Mouse (Mus musculus) hindbrain, postnatal 0 days (tissue): ENCODE data around the gene Adgrl2. TPM values are rescaled to one million over a fixed set of nuclear protein-coding genes. Genes with fewer than 3 reads are reported as not detected.

Source experiments
- ATAC-seq: fragments of 200-750 bp; cut with Nextera tagmentation; 2 replicates; pipeline ENCODE4 v1.8.0; 2017; ENCODE audit warnings: mild to moderate bottlenecking, moderate TSS enrichment, moderate library complexity
- DNase-seq: peaks from one replicate; pipeline ENCODE4 v3.0.0-alpha.2; 2015; ENCODE audit warnings: low spot score
- H3K27ac ChIP-seq: fragments of 300-500 bp; sonication (generic); 2 replicates; pipeline ENCODE4 v1.5.1; 2014; ENCODE audit warnings: mild to moderate bottlenecking
- H3K27me3 ChIP-seq: fragments of 300-500 bp; sonication (generic); 2 replicates; pipeline ENCODE4 v1.6.1; 2014; ENCODE audit warnings: low read length, mixed read lengths; ENCODE audit not compliant: insufficient read depth
- H3K36me3 ChIP-seq: fragments of 300-500 bp; sonication (generic); 2 replicates; pipeline ENCODE4 v1.6.1; 2014; ENCODE audit warnings: low read length, mixed read lengths; ENCODE audit not compliant: insufficient read depth
- H3K4me1 ChIP-seq: fragments of 300-500 bp; sonication (generic); 2 replicates; pipeline ENCODE4 v1.6.1; 2014; ENCODE audit warnings: antibody characterized with exemption, low read length, mixed read lengths; ENCODE audit not compliant: insufficient read depth
- H3K4me2 ChIP-seq: fragments of 300-500 bp; sonication (generic); 2 replicates; pipeline ENCODE4 v1.6.1; 2014; ENCODE audit warnings: low read depth, mild to moderate bottlenecking, low read length, moderate library complexity, mixed read lengths
- H3K4me3 ChIP-seq: fragments of 300-500 bp; sonication (generic); 2 replicates; pipeline ENCODE4 v1.5.1; 2014; ENCODE audit warnings: low read length
- H3K9ac ChIP-seq: fragments of 300-500 bp; sonication (generic); replicated peaks from 2 replicates; pipeline ENCODE4 v1.6.1; 2014; ENCODE audit warnings: mild to moderate bottlenecking, low read length, moderate library complexity, mixed read lengths
- H3K9me3 ChIP-seq: fragments of 300-500 bp; sonication (generic); 2 replicates; pipeline ENCODE4 v1.6.1; 2016; ENCODE audit warnings: low read length, mixed read lengths
- CTCF ChIP-seq: IDR thresholded peaks from 2 replicates; pipeline ENCODE4 v1.5.1; 2016; ENCODE audit warnings: antibody characterized with exemption, control low read depth, low read depth
- WGBS: fragments of 180-500 bp; shearing (Covaris S2); extraction: QIAGEN DNeasy Blood & Tissue Kit; methylation state at CpG from one replicate; pipeline ENCODE4 v1.1.7; 2014; 5-methylcytosine and 5-hydroxymethylcytosine counted together
- polyA plus RNA-seq: library from polyadenylated mRNA; unstranded; fragments of >200 nt; fragmentation: Nextera tagmentation; extraction: Ambion mirVana; gene quantifications from 2 replicates; pipeline ENCODE4 v1.2.1, GENCODE M21; 2015
- total RNA-seq: library from RNA; depleted of rRNA; stranded (reverse); fragments of >200 nt; gene quantifications from 2 replicates; pipeline ENCODE4 v1.2.3, GENCODE M21; 2014

The Adgrl2 gene
- total and polyA plus RNA-seq, 2 experiments from 2014 or later: 81.2 to 106 TPM

GRCm38 (mm10) chr3:148960215-148960614, 30.1 kb downstream of the Adgrl2 start:
- peaks cover 13% of the 10 kb centered on the region for H3K4me1 ChIP-seq
- no peak overlapping the region for H3K9ac ChIP-seq
- H3K27me3 ChIP-seq: no peaks in the 10 kb centered on the region
- TF ChIP-seq CTCF: no peak
- H3K27ac ChIP-seq: no peak overlapping the region
- 82% methylated on average over 10 of the region's 10 CpGs for WGBS
- no peak for DNase-seq
- no peaks in the 10 kb centered on the region for H3K36me3 ChIP-seq
- H3K4me3 ChIP-seq: no peak overlapping the region
- no peak for ATAC-seq
- 0 out of 2 replicates have a peak overlapping the region, but pooled peaks have one; percentile 62 for H3K4me2 ChIP-seq
- no peaks in the 10 kb centered on the region for H3K9me3 ChIP-seq

- 16% methylated on average over 15 of the region's 15 CpGs for WGBS
- DNase-seq: no peak
- H3K9ac ChIP-seq: peak overlapping the region; percentile 37; the same call in 1 of the 2 replicates
Observed at GRCm38 (mm10) chr3:148959327-148960025, 30.9 kb downstream of the Adgrl2 start.

GRCm38 (mm10) chr3:148958714-148959113, 31.6 kb downstream of the Adgrl2 start:
- TF ChIP-seq CTCF: no peak
- WGBS: 69% methylated on average over 5 of the region's 5 CpGs
- peak overlapping the region; percentile 62 for H3K4me2 ChIP-seq
- H3K4me3 ChIP-seq: no peak overlapping the region
- H3K36me3 ChIP-seq: no peaks in the 10 kb centered on the region
- 0 out of 2 replicates have a peak overlapping the region, but pooled peaks have one; percentile 37 for H3K9ac ChIP-seq
- H3K27ac ChIP-seq: no peak overlapping the region
- ATAC-seq (no peak), DNase-seq (no peak)
- H3K9me3 ChIP-seq: no peaks in the 10 kb centered on the region
- no peaks in the 10 kb centered on the region for H3K27me3 ChIP-seq
- peaks cover 13% of the 10 kb centered on the region for H3K4me1 ChIP-seq

More at GRCm38 (mm10) chr3:148959327-148960025, 30.9 kb downstream of the Adgrl2 start:
- Histone ChIP-seq H3K9me3 (no peaks in the 10 kb centered on the region), H3K36me3 (no peaks in the 10 kb centered on the region), H3K4me2 (peak overlapping the region; percentile 62), H3K4me3 (peak overlapping the region; percentile 32), H3K27me3 (no peaks in the 10 kb centered on the region), H3K4me1 (peaks cover 13% of the 10 kb centered on the region), H3K27ac (no peak overlapping the region)
- peak; percentile 63 for ATAC-seq
- TF ChIP-seq CTCF: no peak

GRCm38 (mm10) chr3:148958185-148958584, 32.2 kb downstream of the Adgrl2 start:
- H3K36me3 ChIP-seq: no peaks in the 10 kb centered on the region
- 61% methylated on average over 9 of the region's 9 CpGs for WGBS
- no peak overlapping the region for H3K4me2 ChIP-seq
- TF ChIP-seq CTCF: no peak
- DNase-seq: no peak
- H3K9me3 ChIP-seq: no peaks in the 10 kb centered on the region
- H3K4me1 ChIP-seq: peaks cover 13% of the 10 kb centered on the region
- no peak overlapping the region for H3K9ac ChIP-seq
- H3K4me3 ChIP-seq: no peak overlapping the region
- no peak for ATAC-seq
- no peaks in the 10 kb centered on the region for H3K27me3 ChIP-seq
- no peak overlapping the region for H3K27ac ChIP-seq

- WGBS: 58% methylated on average over 7 of the region's 7 CpGs
- ATAC-seq (no peak), DNase-seq (peak; percentile 32)
- Histone ChIP-seq H3K4me2 (peak overlapping the region; percentile 27), H3K4me1 (peaks cover 13% of the 10 kb centered on the region), H3K9ac (no peak overlapping the region), H3K27ac (no peak overlapping the region), H3K27me3 (no peaks in the 10 kb centered on the region), H3K4me3 (no peak overlapping the region), H3K36me3 (no peaks in the 10 kb centered on the region), H3K9me3 (no peaks in the 10 kb centered on the region)
- TF ChIP-seq CTCF: no peak
Observed at GRCm38 (mm10) chr3:148956887-148957286, 33.5 kb downstream of the Adgrl2 start.

GRCm38 (mm10) chr3:148949796-148950195, 40.6 kb downstream of the Adgrl2 start:
- 53% methylated on average over 8 of the region's 8 CpGs for WGBS
- no peak overlapping the region for H3K4me2 ChIP-seq
- no peak overlapping the region for H3K4me3 ChIP-seq
- no peaks in the 10 kb centered on the region for H3K36me3 ChIP-seq
- TF ChIP-seq CTCF: no peak
- H3K9me3 ChIP-seq: no peaks in the 10 kb centered on the region
- H3K9ac ChIP-seq: no peak overlapping the region
- H3K27ac ChIP-seq: no peak overlapping the region
- H3K27me3 ChIP-seq: no peaks in the 10 kb centered on the region
- ATAC-seq (no peak), DNase-seq (no peak)
- no peaks in the 10 kb centered on the region for H3K4me1 ChIP-seq

- no peak for TF ChIP-seq CTCF
- Histone ChIP-seq H3K4me1 (no peaks in the 10 kb centered on the region), H3K36me3 (no peaks in the 10 kb centered on the region), H3K4me3 (no peak overlapping the region), H3K4me2 (no peak overlapping the region), H3K27ac (no peak overlapping the region), H3K27me3 (no peaks in the 10 kb centered on the region), H3K9ac (no peak overlapping the region), H3K9me3 (no peaks in the 10 kb centered on the region)
- ATAC-seq (no peak), DNase-seq (no peak)
- 46% methylated on average over 9 of the region's 9 CpGs for WGBS
Observed at GRCm38 (mm10) chr3:148947805-148948405, 42.5 kb downstream of the Adgrl2 start.
